11 mouse cellular contexts compared by ENCODE assay signal in the genomic region with DNA sequence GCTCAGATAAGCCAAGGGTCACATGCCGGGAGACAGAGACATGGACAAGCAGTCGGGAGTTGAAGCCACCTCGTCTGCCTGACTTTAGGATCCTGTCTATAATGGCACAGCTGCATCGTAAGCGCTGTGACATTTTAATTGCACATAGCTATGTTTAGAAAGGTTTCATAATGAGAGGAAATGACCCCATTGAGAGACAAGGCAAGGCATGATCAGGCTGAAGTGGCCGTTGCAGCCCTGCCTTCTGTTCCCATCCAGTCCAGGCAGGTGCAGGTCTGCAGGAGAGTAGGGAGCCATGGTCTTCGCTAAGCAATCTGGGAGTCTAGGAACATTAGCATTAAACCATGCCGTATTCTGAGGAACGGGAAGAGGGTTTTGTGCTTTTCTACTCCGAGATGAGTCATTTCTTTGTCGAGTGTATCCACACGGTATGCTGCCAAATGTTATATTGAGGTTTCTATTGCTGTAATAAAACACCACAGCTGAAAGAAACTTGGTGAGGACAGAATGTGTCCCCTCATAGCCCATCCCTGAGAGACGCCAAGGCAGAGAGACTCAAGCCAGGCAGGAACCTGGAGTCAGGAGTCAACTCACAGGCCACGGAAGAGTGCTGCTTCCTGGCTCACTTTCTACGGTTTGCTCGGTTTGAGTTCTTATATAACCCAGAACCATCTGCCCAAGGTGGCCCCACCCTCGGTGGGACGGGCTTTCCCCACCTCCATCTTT. TPM values are rescaled to one million over a fixed set of nuclear protein-coding genes. Genes with fewer than 3 reads are reported as not detected.
DNase-seq lines count a peak whose midpoint lies in the region; ATAC-seq and TF ChIP-seq lines count a peak whose summit lies in the region.
"Had no signal": no experiment of that assay in that cellular context is flagged by ENCODE, and none has a peak within 500 bp of the region (broad histone marks: within the 10 kb centered on the region; RNA-seq: fewer than 3 reads in every experiment).

No protein-coding gene starts in this region.

- peaks cover 5% of the 10 kb centered on the region; the same call in 1 of the 2 replicates for H3K27me3 ChIP-seq in limb, embryonic 10.5 days (ENCODE audit: low read depth, poor library complexity, severe bottlenecking)
- no peaks in the 10 kb centered on the region for H3K27me3 ChIP-seq in stomach, postnatal 0 days (ENCODE audit: control insufficient read depth, insufficient read depth, low read length)
- H3K27me3 ChIP-seq: midbrain, embryonic 13.5 days had no signal

- intact Hi-C loops in gastrocnemius, adult 2 months (cut with DNase I): no loop called here

- no peaks in the 10 kb centered on the region for H3K9me3 ChIP-seq in limb, embryonic 10.5 days (replicated peaks)
- no peaks in the 10 kb centered on the region for H3K9me3 ChIP-seq in stomach, postnatal 0 days (ENCODE audit: control insufficient read depth, low read length)
- H3K9me3 ChIP-seq: hindbrain, embryonic 13.5 days; midbrain, embryonic 13.5 days had no signal

- H3K27ac ChIP-seq in gastrocnemius, adult 2 months: no peak overlapping the region
- no peak overlapping the region for H3K27ac ChIP-seq in limb, embryonic 10.5 days
- peak overlapping the region; percentile 49 for H3K27ac ChIP-seq in stomach, postnatal 0 days (replicated peaks)
- H3K27ac ChIP-seq: hindbrain, embryonic 13.5 days; midbrain, embryonic 13.5 days had no signal

- H3K4me3 ChIP-seq in gastrocnemius, adult 2 months: peak overlapping the region; percentile 54
- H3K4me3 ChIP-seq in limb, embryonic 10.5 days: peak overlapping the region; percentile 10; the same call in 1 of the 2 replicates
- no peak overlapping the region for H3K4me3 ChIP-seq in stomach, postnatal 0 days (ENCODE audit: low read depth, low read length)
- H3K4me3 ChIP-seq: hindbrain, embryonic 13.5 days; midbrain, embryonic 13.5 days had no signal

- H3K9ac ChIP-seq in stomach, postnatal 0 days (ENCODE audit: low read length): no peak overlapping the region
- H3K9ac ChIP-seq: hindbrain, embryonic 13.5 days; midbrain, embryonic 13.5 days had no signal

- TF ChIP-seq EP300 in stomach, postnatal 0 days (optimal IDR thresholded peaks at IDR 0.05): no peak

- peak overlapping the region; percentile 30 for H3K4me2 ChIP-seq in stomach, postnatal 0 days (replicated peaks; ENCODE audit: low read depth)
- H3K4me2 ChIP-seq: hindbrain, embryonic 13.5 days; midbrain, embryonic 13.5 days had no signal

- peaks cover 35% of the 10 kb centered on the region for H3K4me1 ChIP-seq in limb, embryonic 10.5 days
- H3K4me1 ChIP-seq in stomach, postnatal 0 days (replicated peaks; ENCODE audit: control insufficient read depth, insufficient read depth): no peaks in the 10 kb centered on the region

- no peak for TF ChIP-seq CTCF in gastrocnemius, adult 2 months (IDR thresholded peaks at IDR 0.05)
- no peak for TF ChIP-seq CTCF in stomach, postnatal 0 days (IDR thresholded peaks at IDR 0.05; ENCODE audit: low read depth)

- H3K36me3 ChIP-seq in limb, embryonic 10.5 days: no peaks in the 10 kb centered on the region
- H3K36me3 ChIP-seq in stomach, postnatal 0 days (ENCODE audit: control insufficient read depth, insufficient read depth, low read length): no peaks in the 10 kb centered on the region
- H3K36me3 ChIP-seq: hindbrain, embryonic 13.5 days; midbrain, embryonic 13.5 days had no signal

- no peak for DNase-seq in gastrocnemius, adult 2 months
- no peak for DNase-seq in gastrocnemius, adult 8-10 months (ENCODE audit: low spot score in 2 of 2)
- peak; percentile 23 for DNase-seq in right cerebral cortex, postnatal 25 days
- no peak for DNase-seq in right cerebral cortex, postnatal 10 days (ENCODE audit: low spot score in 2 of 2)
- DNase-seq in limb, embryonic 10.5 days (ENCODE audit: low spot score): no peak
- no peak for DNase-seq in stomach, postnatal 0 days (ENCODE audit: low spot score)
- no peak for DNase-seq in cerebellum, postnatal 10 days
- DNase-seq in cerebellum, postnatal 4 days (ENCODE audit: low spot score in 2 of 2): no peak
- DNase-seq: cerebellum, adult 9-10 months had no signal

- no peak for ATAC-seq in stomach, postnatal 0 days (ENCODE audit: low FRiP score, low TSS enrichment)
- ATAC-seq: midbrain, embryonic 13.5 days had no signal

- 62% methylated on average over 18 of the region's 18 CpGs for WGBS in limb, embryonic 10.5 days
- 35% methylated on average over 18 of the region's 18 CpGs for WGBS in stomach, postnatal 0 days

RNA-seq across cellular contexts. Expression of gene Kcnmb1, which starts 30.3 kb away (rescaled TPM):
- total RNA-seq in gastrocnemius, adult 2 months (2021): under 1 TPM; 0.17 to 0.23 TPM
- under 1 TPM; 0.12 to 0.31 (median 0.15) TPM for total RNA-seq in gastrocnemius, adult 8-10 months (2022)
- 0.10 TPM in 2 replicates for polyA plus RNA-seq in limb, embryonic 10.5 days (2016; fragmentation: Nextera tagmentation; extraction: Ambion mirVana)
- 2.8 and 3.3 TPM in 2 replicates for polyA plus RNA-seq in stomach, postnatal 0 days (2015; fragmentation: Nextera tagmentation; extraction: Ambion mirVana)
